Mouse (Mus musculus): ENCODE measurements at regions not wholly inside any gene's neighbourhood (a gene's known extent, or its start where the extent isn't known, plus 50 kb on each side); places are given as distances from the start of the nearest gene placed in this dataset.

GRCm38 (mm10) chr15:59752277-59752676 is 264.1 kb downstream of the 4933412E24Rik start:
- TF ChIP-seq EP300 (IDR thresholded peaks at IDR 0.05; ENCODE audit: insufficient read depth, low read depth, low read length) (no peak), POLR2A (IDR thresholded peaks at IDR 0.05; ENCODE audit: insufficient read depth, low read length) (no peak)

Measured in ES-Bruce4 (cell line).